Mouse (Mus musculus) CD4-positive, CD25-positive, alpha-beta regulatory T cell, adult 2 months (primary cell): Measurements from ENCODE around the gene Lifr.
A peak's percentile ranks its signal among the peaks of the same experiment; 100 is the strongest.

Experiments used
- DNase-seq: peaks from one replicate; pipeline ENCODE4 v3.0.0-alpha.2; 2012; ENCODE audit warnings: low read depth, low spot score

The Lifr gene

DNA sequence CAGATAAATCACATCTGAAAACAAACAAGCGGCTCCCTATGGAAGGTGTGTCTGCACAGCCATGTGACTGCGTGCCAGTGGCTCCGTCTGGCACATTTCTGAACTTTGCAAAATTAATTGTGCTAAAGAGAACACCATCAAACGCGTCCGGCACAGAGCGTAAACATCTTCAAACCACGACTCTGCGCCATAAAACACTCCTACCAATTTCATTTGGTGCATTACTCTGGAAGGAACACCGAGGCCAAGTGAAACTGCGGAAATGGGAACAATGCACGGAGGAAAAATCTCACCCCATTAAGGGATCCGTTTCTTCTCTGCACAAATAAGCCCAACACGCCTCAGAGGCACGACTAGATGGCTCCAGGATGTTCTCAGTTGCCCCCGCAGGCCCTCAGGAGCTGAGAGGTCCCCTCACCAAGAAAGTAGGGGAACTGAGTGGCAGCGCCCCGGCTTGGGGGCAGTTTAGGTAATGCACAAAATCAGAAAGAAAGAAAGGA is 38.3 kb downstream of the Lifr start:
- no peak for DNase-seq

DNA sequence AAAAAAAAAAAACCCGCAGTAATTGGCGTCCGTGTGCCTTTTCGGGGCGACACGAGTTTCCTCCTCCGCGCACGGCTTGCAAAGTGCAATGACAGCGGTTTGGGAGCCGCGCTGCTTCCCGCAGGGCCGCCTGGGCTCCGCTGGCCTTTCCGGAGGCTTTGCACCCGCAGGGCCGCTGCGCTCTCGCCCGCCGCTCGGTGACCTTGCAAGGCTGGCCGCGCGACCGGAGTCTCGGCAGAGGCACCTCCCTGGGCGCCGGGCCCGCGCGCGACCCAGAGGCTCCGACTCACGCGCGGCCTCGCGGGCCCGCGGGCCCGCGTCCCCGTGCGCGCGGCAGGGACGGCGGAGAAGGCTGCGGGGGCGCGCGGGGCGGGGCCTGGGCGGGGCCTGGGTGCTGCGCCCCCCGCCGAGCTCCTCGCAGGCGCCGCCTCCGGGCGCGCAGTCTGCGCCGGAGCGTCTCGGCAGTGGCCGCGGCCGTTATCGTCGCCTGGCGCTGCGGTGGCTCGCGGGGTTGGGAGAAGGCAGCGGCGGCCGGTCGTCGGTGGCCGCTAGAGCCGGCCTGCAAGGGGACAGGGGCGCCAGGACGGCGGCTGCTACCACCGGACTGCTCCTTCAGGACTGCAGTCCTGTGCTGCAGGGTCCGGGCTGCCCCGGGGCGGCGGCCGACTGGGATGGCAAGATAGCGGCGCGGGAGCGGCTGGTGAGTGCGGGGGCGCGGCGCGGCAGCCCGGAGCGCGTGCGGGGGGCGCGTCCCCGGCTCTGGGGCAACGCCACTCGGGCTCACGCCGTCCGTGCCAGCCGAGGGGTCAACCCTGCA is 38.9 kb downstream of the Lifr start:
- DNase-seq = peak; percentile 6

DNA sequence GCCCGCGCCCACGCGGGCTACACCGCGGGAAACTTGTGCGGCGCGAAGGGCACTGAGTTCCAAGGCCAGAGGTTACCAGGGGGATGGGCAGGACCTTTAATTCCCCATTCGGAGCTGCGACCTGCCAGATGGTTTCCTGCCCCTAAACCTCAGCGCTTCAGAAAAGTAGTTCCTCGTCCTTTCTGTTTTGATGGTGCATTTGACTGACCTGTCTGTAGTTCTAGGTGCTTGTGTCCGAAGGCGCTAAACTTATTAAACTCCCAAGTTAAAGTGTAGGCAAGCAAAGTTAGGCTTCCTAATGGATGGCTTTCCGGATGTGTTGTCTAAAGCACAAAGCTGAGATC is 39.5 kb downstream of the Lifr start:
- DNase-seq = no peak

DNA sequence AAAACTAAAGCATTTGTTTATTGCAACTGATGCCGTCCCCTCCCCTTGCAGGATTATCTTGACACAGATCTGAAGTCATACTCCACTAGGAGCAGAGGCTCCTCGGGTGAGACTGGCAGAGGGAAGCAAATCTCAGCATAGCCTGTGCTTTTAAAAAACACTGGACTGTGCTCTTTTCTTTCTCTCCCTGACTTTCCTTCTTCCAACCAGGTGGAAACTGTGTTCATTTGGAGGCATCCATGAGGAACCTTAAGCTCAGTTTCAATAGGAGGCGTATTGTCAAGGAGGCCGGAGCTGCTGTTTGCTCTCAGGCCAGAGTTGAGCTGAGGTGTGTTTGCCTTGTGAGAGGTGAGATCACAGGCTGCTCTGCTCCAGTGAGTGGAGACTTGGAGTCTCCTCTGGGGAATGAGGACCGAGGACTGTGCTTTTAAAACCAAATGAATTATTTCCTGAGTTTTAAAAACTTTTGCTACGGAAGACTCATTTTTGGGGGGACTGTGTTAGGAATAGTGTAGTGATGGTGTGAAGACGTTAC is 40.3 kb downstream of the Lifr start:
- DNase-seq = no peak

DNA sequence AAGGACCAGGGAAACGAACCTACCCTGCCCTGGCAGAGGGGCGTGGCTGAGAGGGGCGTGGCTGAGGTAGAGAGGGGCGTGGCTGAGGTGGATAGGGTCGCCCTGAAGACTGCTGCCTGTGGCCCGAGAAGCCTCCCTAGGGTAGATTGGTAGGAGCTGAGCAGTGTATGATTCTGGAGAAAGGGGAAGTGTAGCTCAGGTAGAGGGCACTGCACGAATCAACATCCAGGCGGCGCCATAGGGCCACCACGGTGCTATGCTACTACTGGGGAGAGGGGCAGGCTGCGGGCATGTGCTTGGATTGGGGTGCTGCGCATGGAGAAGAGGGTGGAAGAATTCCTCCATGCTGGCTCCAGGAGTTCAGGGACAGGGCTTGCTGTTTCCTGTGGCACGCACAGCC is 42.3 kb downstream of the Lifr start:
- DNase-seq = no peak

DNA sequence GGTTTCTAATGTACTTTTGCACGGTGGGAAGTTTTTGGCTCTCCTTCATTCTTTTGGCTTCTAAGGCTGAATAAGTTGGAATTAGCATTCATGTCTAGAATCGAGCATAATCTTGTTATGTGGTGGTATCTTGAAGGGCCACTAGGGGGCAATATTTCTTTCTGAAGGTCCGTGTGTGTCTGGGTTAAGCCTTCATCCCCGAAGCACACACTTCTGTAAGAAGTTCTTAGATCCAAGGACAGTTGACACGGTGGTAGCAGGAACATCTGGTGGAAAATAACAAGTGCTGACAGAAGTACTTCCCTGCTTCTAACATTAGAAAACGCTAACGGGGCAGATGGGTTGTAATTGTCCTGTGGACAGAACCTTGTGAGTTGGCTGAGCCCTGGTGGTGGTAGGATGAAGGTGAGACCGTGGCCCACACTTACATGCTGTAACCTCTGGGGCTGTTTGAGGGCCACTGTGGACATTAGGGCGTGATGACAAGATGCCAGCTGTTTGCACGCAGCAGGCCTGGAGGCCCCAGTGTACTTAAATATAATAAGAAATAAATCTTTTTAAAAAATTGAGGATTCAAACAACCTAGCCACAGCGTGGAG is 44.1 kb downstream of the Lifr start:
- peak; percentile 7 for DNase-seq

DNA sequence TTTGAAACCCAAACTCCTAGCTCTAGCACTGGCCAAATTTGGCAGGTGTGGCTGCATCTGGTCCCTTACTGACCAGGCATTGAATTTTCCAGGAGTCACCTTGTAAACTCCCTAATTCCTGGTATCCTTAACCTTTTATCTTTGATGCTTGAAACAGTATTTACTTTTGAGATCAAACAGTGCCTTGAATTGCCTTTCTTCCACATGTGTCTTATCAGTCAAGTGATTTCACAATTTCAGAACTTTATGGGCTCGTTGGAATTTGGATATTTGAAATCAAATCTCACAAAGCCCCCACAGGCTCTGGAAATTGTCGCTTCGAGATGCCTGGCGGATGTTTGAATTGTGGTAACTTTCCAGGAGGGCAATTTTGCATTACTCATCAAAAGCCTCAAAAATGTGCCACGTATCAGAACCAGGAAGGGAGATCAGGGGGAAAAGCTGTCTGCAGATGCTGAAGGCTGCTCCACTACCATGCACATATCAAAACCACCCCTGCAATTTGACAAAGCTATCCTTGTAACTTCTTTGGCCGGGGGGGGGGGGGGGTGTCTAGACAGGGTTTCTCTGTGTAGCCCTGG is 45.7 kb downstream of the Lifr start:
- no peak for DNase-seq

DNA sequence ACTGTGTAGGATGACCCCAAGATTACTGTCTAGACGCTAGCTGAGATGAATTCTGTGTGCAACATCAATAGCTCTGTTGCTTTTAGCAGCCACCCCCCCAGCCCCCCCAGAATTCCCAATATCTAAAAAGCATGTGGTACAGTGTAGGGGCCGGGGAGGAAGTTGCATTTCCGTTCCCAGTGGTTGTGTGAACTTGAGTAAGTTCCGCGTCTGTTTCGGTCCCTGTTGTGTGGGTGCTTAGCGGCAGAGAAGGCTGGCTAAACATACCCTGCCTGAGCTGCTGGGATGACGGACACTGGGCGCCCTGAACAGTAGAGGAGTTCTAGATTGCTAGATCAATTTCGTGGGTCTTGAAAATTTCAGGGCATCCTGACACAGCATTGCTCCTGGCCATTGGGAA is 46.5 kb downstream of the Lifr start:
- no peak for DNase-seq

DNA sequence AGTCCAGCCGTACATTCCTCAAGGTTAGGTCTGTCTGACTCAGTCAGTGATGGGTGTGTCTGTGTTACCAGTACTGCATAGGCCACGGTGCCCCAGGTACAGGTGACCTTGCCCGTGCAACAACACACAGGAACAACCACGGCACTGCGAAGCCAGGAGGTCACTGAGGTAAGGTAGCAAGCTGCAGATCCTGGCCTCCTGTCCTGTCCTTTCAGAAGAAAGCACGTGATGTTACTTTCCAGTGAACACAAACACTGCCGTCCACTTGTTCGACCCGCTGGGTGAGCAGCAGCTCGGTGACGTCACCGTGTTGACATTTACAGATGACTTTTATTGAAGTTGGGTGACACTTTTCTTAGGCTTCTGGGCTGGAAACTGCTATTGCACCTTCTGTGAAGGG is 47.2 kb downstream of the Lifr start:
- no peak for DNase-seq

DNA sequence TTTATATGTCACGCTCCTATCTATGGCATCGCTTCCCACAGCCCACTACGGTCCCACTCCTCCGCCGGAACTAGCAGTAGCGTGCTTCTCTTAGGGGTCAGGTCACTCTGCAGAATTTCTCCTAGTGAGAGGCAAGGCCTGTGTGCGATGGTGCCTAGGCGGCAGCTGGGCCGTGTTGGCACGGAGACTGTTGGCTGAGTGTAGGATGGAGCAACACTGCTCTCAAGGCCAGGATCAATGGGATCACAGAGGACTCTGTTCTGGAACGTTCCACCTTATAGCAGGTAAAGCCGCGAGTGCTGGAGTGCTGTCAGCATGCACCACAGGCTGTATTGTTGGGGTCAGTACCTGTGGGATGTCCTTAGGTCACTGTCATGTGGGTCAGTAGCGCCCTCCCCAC is 48.1 kb downstream of the Lifr start:
- DNase-seq = no peak

DNA sequence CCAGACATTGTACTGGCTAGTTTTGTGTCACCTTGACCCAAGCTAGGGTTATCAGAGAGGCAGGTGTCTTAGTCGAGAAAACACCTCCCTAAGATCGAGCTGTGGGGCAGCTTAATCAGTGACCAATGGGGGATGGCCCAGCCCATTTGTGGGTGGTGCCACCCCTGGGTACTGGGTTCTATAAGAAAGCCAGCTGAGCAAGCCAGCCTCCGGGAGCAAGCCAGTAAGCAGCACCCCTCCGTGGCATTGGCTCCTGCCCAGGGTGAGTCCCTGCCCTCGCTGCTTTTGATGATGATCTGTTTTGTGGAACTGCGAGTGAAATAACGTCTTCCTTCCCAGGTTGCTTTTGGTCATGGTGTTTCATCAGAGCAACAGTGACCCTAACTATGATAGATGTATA is 49.9 kb downstream of the Lifr start:
- no peak for DNase-seq

DNA sequence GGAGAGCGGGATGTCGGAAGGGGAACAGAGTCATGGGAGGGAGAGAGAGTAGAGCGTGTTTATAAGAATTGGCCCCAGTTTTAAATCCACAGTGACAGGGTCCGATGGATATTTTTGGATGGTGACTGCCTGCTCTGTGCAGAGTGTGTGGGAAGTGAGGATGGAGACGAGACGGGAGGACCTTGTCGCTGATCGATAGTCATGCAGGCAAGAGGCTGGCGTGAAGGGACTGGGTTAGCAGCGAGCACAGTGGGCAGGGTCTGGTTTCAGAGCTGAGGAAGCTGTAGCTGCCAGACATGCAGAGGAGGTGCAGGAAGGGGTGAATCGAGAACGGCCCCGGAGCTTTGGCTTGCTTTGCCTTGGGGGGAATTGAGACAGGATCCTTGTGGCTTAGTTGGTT is 50.8 kb downstream of the Lifr start:
- no peak for DNase-seq

DNA sequence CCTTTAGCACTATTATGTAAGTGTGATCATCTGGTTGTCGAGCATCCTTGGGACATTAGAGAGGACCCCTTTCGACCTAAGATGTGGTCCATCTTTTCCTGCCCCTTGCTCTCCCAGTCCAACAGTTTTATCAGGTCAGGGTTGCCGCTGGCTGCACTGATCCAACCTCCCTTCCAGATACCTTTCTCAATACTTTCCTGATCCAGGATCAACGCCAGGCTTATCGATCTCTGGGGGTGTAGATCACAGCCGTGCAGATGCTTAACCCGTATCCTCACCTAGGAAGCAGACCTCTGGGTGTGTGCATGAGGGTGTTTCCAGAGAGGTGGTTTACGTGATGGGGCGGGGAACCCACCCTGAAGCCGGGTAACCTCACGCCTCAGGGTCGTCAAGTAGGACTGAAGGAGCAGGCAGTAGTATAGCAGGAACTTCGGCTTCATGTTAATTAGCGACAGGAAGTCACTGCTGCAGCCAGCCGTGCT is 53.3 kb downstream of the Lifr start:
- DNase-seq = no peak

DNA sequence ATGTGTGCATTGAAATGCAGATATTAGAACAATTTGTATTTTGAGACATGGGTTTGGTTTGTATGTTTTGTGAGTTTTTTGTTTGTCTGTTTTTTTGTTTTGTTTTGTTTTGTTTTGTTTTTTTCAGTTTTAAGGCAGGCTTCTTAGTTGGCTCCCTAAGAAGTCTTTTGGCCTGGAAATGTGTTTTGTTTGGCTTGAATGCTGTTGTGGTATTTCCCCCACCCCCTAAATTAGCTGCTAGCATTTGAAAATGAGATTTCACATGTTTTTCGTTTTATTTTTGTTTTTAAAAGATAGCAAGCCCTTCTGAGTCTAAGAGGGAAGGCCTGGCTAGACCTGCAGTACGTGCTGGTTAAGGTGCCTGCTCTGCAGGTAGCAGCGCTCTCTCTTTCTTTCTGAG is 54.1 kb downstream of the Lifr start:
- DNase-seq = no peak

DNA sequence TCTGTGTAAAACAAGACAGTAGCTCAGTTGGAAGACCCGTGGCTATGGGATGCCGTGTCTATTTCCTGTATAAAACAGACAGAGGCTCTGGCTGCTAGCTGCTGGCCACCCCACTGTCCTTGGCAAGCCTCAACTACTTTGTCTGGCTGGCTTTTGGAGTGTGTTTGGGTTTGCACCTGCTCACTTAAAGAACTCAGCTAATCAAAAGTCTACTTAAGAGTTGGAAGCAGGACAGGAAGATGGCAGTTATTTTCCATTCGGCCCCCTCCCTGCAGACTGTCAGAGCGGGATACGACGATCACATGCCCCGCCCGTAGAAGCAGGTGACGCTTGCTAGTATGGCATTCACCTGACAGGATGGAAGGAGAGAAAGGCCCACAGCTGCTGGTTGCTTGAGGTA is 54.5 kb downstream of the Lifr start:
- no peak for DNase-seq

DNA sequence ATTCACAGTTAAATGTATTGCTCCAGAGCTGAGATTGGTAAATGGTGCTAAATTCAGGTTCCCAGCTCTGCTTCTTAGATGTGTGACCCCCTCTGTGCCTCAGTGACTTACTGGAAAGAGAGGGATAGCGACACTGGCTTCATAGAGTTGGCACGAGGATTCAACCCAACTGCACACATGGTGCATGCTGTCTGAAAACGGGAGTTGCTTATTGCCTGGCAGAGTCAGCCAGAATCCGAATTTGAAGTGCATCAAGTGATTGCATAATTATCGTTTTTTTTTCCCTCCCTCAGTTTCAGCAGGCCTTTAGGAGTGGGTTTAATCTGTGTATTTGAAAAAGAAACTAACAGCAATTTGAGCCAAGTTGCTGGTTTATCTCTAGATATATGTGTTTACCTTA is 55.1 kb downstream of the Lifr start:
- DNase-seq = no peak

DNA sequence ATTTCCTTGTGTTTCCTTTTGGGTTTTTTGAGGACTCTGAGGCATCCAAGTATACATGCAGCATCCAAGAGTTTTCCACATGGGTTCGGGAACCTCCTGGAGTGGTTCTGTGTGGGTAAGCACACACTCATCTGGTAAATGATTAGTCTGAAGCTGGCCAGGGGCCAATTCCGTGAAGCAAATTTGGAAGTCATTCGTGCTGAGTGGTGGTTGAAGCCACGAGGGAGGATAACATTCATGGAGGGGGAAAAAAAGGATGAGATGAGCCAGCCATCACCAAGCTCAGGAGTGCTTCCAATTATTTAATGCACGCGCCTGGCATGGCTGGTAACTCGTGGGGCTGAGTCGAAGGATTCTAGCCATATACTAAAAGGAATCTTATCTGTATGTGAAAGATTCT is 56.1 kb downstream of the Lifr start:
- no peak for DNase-seq

DNA sequence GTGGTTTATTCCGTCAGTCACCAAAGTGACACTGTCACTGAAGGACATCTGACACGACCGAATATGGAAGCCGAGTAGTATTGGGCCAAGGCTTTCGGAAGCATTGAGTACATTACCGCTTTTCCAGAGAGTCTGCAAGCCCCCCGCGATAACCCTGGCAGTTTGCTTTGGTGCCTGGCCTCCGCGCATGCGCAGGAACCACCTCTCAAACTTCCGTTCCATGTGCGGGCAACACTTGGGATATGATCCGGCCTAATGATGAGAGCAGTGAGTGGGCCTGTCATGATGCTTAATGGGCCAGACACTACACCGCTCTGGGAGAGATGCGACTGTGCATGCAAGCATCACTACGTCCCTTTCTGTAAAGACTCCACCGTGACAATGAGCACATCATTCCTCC is 59.4 kb downstream of the Lifr start:
- DNase-seq = no peak

DNA sequence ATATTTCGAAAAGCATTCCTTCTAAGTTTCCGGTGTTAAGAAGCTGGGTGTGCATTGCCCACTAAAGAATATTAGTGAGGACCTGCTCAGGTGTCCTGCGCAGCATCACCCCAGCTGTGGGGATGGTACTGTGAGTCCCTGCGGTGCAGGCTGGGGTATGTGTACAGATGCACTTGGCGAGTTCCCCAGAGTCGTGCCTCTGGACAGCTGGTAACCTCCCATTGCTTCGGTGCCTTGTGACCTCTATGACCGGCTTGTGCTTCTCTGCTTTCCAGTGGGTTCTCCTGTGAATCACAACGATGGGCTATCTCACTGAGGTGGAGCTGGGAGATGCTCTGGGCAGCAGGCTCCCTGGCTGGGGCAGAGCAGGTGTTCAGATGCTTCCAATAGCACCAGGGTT is 60.2 kb downstream of the Lifr start:
- DNase-seq = no peak

DNA sequence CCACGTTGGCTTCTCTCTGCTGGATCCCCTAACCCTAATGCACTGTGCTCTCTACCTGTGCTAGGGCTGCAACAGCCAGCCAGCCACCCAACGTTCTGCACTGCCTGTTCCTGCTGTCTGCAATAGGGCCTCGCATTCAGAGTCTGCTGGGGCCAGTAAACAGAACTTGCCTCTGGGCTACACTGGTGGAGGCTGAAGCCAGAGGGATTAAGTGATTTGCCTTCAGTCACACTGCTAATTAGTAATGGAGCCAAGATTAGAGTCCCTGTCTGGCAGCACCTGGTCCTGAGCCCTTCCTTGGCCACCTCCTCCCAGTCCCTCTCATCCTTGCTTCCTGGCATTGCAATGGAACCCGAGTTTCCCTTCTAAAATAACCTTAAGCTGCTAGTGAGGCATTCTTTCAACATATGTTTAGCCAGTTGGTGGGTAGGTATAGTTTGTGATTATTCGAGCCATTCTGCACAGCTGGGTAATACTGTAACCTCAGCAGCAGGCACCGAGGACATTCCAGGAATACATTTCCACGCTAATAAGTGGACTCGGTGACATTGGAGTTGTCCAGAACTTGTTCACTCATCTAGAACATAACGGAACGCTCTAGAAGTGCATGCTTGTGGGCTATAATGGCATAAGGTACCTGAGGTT is 61.8 kb downstream of the Lifr start:
- DNase-seq = no peak

DNA sequence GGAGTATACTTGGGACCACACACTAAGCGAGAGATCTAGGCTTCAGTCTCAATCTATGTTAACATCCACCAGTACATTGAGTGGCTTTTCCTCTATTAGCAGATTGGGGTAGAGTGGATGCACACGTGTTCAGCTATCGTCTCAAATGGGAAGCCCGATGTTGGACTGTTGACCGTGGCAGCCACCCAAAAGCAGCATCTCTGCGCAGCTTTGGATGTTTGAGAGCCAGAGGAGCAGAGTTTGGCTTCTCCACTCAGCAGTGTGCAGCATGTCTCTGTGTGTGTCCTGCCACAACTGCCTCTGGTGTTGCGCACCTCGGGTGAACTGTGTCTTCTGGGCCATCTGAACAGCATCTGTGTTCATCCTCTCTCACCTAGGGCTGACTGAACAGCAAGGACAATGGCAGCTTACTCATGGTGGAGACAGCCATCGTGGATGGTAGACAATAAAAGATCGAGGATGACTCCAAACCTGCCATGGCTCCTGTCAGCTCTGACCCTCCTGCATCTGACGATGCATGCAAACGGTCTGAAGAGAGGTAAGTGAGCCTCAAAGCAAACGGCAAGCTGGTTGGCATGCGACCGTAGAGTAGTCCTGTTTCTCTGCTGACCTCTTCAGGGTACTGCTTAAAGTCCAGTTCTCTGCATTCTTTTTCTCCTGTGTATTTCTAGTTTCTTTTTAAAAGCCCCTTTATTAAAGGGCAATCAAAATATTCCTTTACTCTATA is 63.8 kb downstream of the Lifr start:
- no peak for DNase-seq

DNA sequence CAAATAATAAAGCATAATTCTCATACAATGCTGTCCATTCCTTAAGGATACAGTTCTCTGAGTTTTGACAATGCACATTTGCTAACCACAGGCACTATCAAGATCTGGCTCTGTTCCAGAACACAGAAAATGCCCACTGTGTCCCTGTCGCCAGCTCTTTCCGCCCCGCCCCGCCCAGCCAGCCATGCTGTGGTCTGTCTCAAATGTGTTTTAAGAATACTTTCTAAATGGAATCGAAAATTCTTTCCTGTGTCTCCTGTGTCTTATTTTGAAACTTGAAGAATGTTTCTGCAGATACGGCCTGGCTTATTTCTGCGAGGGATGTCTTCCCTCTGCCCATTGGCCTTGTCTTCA is 64.3 kb downstream of the Lifr start:
- DNase-seq = no peak
